Mouse (Mus musculus): Measurements from ENCODE around the gene Cidec. TPM values are rescaled to one million over a fixed set of nuclear protein-coding genes. Genes with fewer than 3 reads are reported as not detected.

Cidec gene
- total and polyA plus RNA-seq, 3 experiments: not detected

DNA sequence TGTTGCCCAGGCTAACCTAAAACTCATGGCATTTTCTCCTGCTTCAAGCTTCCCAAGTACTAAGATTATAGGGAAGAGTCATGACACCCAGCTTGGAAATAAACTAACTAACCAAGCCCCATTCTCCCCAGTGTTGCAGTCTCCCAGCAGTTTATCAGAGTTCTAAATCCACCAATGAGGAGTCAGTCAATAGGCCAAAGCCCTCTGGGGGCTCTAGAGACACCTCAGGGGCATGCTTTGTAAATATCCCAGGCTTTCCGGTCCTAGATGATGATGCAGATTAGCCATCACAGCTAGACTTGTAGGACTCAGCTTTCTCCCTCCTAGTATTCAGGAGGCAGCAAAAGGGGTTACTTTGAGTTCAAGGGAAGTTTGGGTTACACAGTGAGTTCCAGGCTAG is 25.6 kb downstream of the Cidec start:
- Histone ChIP-seq H3K4me3 (ENCODE audit: control insufficient read depth in 1 of 2, insufficient read depth in 1 of 2, low read depth in 2 of 2, low read length in 2 of 2) (no peak overlapping the region), H3K9ac (ENCODE audit: control insufficient read depth, low read depth, low read length, poor library complexity, severe bottlenecking) (no peak overlapping the region), H3K27me3 (ENCODE audit: control insufficient read depth in 1 of 2, insufficient read depth in 2 of 2, low read length in 2 of 2) (no peaks in the 10 kb centered on the region), H3K4me1 (ENCODE audit: control insufficient read depth in 1 of 2, insufficient read depth in 2 of 2, low read length in 2 of 2) (no peaks in the 10 kb centered on the region), H3K36me3 (ENCODE audit: control insufficient read depth in 1 of 2, insufficient read depth in 2 of 2, low read length in 2 of 2) (no peaks in the 10 kb centered on the region; a peak in 1 of 4 replicates), H3K9me3 (replicated peaks; ENCODE audit: insufficient read depth, low read length) (no peaks in the 10 kb centered on the region), H3K27ac (ENCODE audit: control insufficient read depth, low read depth, low read length) (no peak overlapping the region), H3K79me2 (ENCODE audit: control insufficient read depth, insufficient read depth, low read length, poor library complexity) (no peaks in the 10 kb centered on the region)
- no peak for TF ChIP-seq MAZ (IDR thresholded peaks at IDR 0.05; ENCODE audit: low read depth, low read length)
- TF ChIP-seq UBTF (IDR thresholded peaks at IDR 0.05; ENCODE audit: borderline replicate concordance, insufficient read depth, low read depth, low read length): no peak
- TF ChIP-seq MYC (IDR thresholded peaks at IDR 0.05; ENCODE audit: low read depth, low read length): no peak
- TF ChIP-seq ZMIZ1 (IDR thresholded peaks at IDR 0.05; ENCODE audit: low read depth, low read length): no peak
- TF ChIP-seq E2F4 (IDR thresholded peaks at IDR 0.05; ENCODE audit: borderline replicate concordance, low read depth, low read length): no peak
- TF ChIP-seq MEF2A (IDR thresholded peaks at IDR 0.05; ENCODE audit: extremely low read depth, insufficient replicate concordance, low read depth, low read length, poor library complexity, severe bottlenecking): no peak
- no peak for DNase-seq (ENCODE audit: low read depth, low spot score)

DNA sequence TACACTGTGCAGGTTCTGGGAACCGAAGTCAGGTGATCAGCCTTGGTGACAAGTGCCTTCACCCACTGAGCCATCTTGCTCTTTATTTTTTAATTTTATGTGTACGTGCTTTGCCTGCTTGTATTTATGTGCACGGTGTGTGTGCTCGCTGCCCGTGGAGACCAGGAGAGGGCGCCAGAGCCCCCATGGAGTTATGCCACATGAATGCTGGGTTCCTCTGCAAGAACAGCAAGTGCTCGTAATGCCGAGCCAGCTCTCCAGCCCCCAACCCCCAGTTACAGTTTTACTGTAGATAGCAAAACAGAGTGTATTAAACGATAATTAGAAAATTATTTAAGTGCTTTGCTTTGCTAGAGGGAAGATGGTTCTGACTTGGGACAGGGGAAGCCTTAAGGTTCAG is 28.9 kb downstream of the Cidec start:
- peak; percentile 57 for DNase-seq (ENCODE audit: low read depth, low spot score)
- H3K9me3 ChIP-seq (replicated peaks; ENCODE audit: insufficient read depth, low read length): no peaks in the 10 kb centered on the region
- no peaks in the 10 kb centered on the region; a peak in 1 of 4 replicates for H3K36me3 ChIP-seq (ENCODE audit: control insufficient read depth in 1 of 2, insufficient read depth in 2 of 2, low read length in 2 of 2)
- no peaks in the 10 kb centered on the region for H3K79me2 ChIP-seq (ENCODE audit: control insufficient read depth, insufficient read depth, low read length, poor library complexity)
- no peak overlapping the region for H3K4me3 ChIP-seq (ENCODE audit: control insufficient read depth in 1 of 2, insufficient read depth in 1 of 2, low read depth in 2 of 2, low read length in 2 of 2)
- TF ChIP-seq TAL1 (IDR thresholded peaks at IDR 0.05; ENCODE audit: low read length) (no peak), POLR2A (IDR thresholded peaks at IDR 0.05; ENCODE audit: control insufficient read depth in 1 of 2, insufficient read depth in 1 of 2, low read depth in 1 of 2, low read length in 2 of 2, poor library complexity in 1 of 2) (no peak), SIN3A (IDR thresholded peaks at IDR 0.05; ENCODE audit: low read length) (no peak), UBTF (IDR thresholded peaks at IDR 0.05; ENCODE audit: borderline replicate concordance, insufficient read depth, low read depth, low read length) (no peak), RCOR1 (IDR thresholded peaks at IDR 0.05; ENCODE audit: low read depth, low read length) (no peak), MYC (IDR thresholded peaks at IDR 0.05; ENCODE audit: low read depth, low read length) (no peak), USF1 (IDR thresholded peaks at IDR 0.05; ENCODE audit: low read depth, low read length) (no peak), TCF12 (IDR thresholded peaks at IDR 0.05; ENCODE audit: low read depth, low read length) (no peak), RAD21 (IDR thresholded peaks at IDR 0.05; ENCODE audit: low read depth, low read length) (peak; percentile 29), ZC3H11A (IDR thresholded peaks at IDR 0.05; ENCODE audit: low read depth, low read length) (no peak), CHD2 (IDR thresholded peaks at IDR 0.05; ENCODE audit: low read length) (no peak), MAX (IDR thresholded peaks at IDR 0.05; ENCODE audit: low read length) (no peak), ZMIZ1 (IDR thresholded peaks at IDR 0.05; ENCODE audit: low read depth, low read length) (no peak), CHD1 (IDR thresholded peaks at IDR 0.05; ENCODE audit: low read depth, low read length) (no peak), JUND (IDR thresholded peaks at IDR 0.05; ENCODE audit: low read depth, low read length) (no peak), MAZ (IDR thresholded peaks at IDR 0.05; ENCODE audit: low read depth, low read length) (no peak), SMC3 (IDR thresholded peaks at IDR 0.05; ENCODE audit: low read depth, low read length) (peak; percentile 33), USF2 (IDR thresholded peaks at IDR 0.05; ENCODE audit: borderline replicate concordance in 1 of 2, insufficient read depth in 1 of 2, low read depth in 1 of 2, low read length in 2 of 2) (no peak), CTCF (IDR thresholded peaks at IDR 0.05 in 2 of 3, conservative IDR thresholded peaks at IDR 0.05 in 1 of 3; ENCODE audit: control insufficient read depth in 1 of 3, insufficient read depth in 1 of 3, low read depth in 2 of 3, low read length in 3 of 3, poor library complexity in 1 of 3, severe bottlenecking in 1 of 3) (peak; percentile 51 to 63 (median 52))
- H3K27me3 ChIP-seq (ENCODE audit: control insufficient read depth in 1 of 2, insufficient read depth in 2 of 2, low read length in 2 of 2): no peaks in the 10 kb centered on the region
- H3K9ac ChIP-seq (ENCODE audit: control insufficient read depth, low read depth, low read length, poor library complexity, severe bottlenecking): no peak overlapping the region
- H3K4me1 ChIP-seq (ENCODE audit: control insufficient read depth in 1 of 2, insufficient read depth in 2 of 2, low read length in 2 of 2): no peaks in the 10 kb centered on the region
- no peak overlapping the region for H3K27ac ChIP-seq (ENCODE audit: control insufficient read depth, low read depth, low read length)

Data from MEL (cell line).